Mouse (Mus musculus): ENCODE results near the gene Stim2.
A peak's percentile ranks its signal among the peaks of the same experiment; 100 is the strongest.

Gene Stim2

DNA sequence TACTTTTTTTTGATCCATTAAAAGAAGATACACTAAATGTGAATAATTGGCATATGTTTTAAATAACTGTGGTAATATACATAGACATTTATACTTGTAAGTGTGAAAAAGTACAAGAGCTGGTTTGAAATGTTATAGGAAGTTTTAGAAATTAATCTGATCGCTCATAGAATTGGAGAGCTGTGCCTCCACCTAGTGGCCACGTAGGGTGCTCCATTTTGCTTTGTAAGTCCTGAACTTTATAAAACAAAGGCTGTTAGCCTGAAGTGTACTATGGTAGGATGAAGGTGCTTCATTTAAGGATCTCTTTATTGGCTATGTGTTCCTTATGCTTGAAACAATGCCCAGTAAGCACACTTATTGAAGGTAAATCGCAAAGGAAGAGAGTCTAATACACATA, 115.0 kb downstream of the Stim2 start:
- peak; percentile 38 for DNase-seq (ENCODE audit: low read depth, low spot score)

GRCm38 (mm10) chr5:54116538-54116937, 118.2 kb downstream of the Stim2 start:
- no peak for DNase-seq (ENCODE audit: low read depth, low spot score)

- DNase-seq (ENCODE audit: low read depth, low spot score): no peak
Observed at GRCm38 (mm10) chr5:54118410-54119212, 120.3 kb downstream of the Stim2 start.

GRCm38 (mm10) chr5:54148091-54148795, 149.9 kb downstream of the Stim2 start:
- DNase-seq (ENCODE audit: low read depth, low spot score): no peak

GRCm38 (mm10) chr5:54154503-54155226, 156.4 kb downstream of the Stim2 start:
- DNase-seq (ENCODE audit: low read depth, low spot score): no peak

- DNase-seq (ENCODE audit: low read depth, low spot score): no peak
Observed at GRCm38 (mm10) chr5:54155227-54155776, 157.0 kb downstream of the Stim2 start.

DNA sequence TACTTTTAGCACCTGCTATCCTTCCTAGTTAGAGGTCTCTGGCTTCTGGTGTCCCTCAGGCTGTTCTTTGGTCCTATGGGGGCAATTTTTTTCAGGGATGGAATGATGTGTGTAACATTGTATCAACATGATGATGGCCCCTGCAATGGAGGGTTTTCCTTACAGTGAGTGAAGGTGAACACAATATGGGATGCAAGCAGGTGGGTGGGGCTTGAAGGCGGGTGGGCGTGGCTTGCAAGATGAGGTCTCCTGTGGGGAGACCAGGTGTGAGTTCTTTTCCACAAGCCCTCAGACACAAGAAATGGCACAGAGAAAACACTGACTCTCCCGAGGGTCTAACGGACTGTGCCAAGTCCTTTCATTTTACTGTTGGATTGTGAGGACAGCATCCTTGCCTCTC, 157.6 kb downstream of the Stim2 start:
- no peak for DNase-seq (ENCODE audit: low read depth, low spot score)

GRCm38 (mm10) chr5:54156944-54157527, 158.7 kb downstream of the Stim2 start:
- no peak for DNase-seq (ENCODE audit: low read depth, low spot score)

GRCm38 (mm10) chr5:54158230-54158629, 159.9 kb downstream of the Stim2 start:
- no peak for DNase-seq (ENCODE audit: low read depth, low spot score)

DNA sequence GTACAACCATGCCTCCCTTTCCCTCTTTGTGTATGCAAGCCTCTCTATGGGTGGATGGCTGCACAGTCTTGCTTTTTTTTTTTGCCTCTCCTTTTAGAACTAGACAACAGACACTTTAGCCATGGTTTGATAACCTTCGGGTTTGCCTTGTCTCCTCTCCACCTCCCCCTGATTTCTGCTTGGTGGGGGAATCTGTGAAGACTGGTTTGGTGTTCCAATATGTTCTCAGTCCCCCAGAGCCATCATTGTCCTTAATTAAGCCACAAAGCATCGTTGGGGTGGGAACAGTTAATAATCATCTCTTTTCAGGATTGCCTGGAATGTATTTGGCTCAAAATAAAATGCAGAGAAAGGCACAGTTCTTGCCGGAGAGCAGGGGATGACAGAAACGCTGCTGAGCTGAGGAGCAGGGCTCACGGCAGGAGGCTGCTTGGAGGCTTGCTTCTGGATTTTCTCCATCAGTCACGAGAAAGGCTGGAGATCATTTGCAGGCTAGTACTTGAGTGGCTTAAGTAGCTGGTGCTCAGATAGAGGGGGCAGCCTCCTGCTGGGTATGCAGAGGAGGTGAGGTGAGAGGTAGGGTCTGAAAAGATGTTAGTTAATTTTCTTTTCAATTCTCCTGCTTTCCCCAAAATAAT, 161.0 kb downstream of the Stim2 start:
- DNase-seq (ENCODE audit: low read depth, low spot score): no peak

- no peak for DNase-seq (ENCODE audit: low read depth, low spot score)
Observed at GRCm38 (mm10) chr5:54160561-54160960, 162.3 kb downstream of the Stim2 start.

DNA sequence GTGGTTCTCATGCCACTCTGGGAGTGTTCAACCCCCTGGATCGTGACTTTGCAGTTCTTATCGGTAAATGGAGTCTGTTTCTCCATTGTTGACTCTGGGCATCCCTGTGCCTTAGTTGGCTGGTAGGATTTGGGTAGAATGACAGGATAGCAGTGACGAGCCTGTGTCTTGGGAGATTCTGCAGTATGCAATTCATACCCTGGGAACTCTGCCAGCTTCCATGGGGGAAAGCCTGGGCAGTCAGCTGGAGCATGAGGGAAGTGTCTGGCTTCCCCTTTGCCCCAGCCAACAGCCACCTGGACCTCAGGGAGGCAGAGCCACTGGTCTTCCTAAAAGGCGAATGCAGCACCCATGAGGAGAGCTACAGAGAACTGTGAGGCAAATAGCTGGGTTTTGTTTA, 165.6 kb downstream of the Stim2 start:
- no peak for DNase-seq (ENCODE audit: low read depth, low spot score)
